Mouse (Mus musculus) ovary, postnatal 36 days (tissue): ENCODE measurements around the gene Dab1.
A peak's percentile ranks its signal among the peaks of the same experiment; 100 is the strongest.

Experiments
- DNase-seq: peaks from one replicate; pipeline ENCODE4 v3.0.0; 2022; ENCODE audit warnings: low spot score, mixed read lengths

Gene Dab1

GRCm38 (mm10) chr4:103700392-103700791 lies 81.2 kb downstream of the Dab1 start:
- no peak for DNase-seq

DNA sequence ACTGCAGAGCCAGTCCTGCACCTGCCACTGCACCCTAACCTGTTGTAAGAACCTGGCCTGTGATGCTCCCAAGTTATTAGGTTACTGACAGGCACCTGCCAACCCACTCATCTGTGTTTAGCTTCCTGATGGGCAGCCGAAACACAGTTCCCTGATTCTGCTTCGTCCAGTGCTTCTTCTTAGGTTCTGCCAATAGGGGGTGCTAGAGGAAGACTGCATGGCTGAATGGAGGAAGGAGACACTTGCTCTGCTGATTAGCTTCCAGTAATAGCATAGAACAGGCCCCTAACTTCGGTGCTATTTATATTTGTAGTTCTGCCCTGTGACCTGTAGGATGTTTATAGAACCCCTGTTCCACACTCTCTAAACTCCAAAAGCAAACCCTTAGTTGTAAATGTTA lies 83.0 kb downstream of the Dab1 start:
- DNase-seq = no peak

- DNase-seq = no peak
Measured at GRCm38 (mm10) chr4:103704477-103704876, 85.3 kb downstream of the Dab1 start.

- no peak for DNase-seq
Measured at GRCm38 (mm10) chr4:103706501-103706900, 87.3 kb downstream of the Dab1 start.

DNA sequence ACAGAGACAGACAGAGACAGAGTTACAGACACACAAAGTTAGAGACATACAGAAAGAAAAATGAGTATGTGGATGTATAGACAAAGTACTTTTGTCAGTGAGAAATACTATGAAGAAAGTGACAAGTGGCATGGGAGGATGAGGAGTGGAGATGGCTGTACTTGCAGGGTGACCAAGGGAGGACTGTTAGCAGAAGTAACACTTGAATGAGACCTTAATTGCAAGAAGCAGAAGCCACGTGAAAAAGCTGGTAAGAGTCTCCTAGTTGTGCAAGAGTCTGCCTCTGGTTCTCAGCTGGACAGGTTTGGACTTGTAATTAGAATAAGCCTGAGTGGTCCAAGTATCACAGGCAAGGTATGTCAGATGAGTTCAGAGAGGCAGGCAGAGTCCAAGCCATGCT lies 88.0 kb downstream of the Dab1 start:
- DNase-seq = no peak

GRCm38 (mm10) chr4:103711353-103711752 lies 92.2 kb downstream of the Dab1 start:
- no peak for DNase-seq

GRCm38 (mm10) chr4:103713921-103714320 lies 94.8 kb downstream of the Dab1 start:
- no peak for DNase-seq

DNA sequence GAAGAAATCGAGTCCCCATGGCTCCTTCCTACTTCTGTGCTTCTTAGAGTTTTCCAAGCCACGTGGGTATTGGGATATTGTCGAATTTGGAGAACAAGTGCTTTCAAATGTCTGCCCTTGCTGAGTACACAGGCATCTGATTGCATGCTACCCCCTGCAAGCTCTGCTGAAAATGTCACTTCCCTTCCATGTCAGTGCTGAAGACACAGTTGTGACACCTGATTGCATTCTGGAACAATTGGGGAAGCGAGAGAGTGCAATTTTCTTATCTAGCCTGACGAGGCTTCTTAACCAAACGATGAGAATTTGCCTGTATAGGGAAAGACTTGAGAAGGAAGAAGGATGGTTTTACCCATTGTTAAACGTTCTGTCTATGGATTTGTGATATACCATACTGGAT lies 95.8 kb downstream of the Dab1 start:
- no peak for DNase-seq

DNA sequence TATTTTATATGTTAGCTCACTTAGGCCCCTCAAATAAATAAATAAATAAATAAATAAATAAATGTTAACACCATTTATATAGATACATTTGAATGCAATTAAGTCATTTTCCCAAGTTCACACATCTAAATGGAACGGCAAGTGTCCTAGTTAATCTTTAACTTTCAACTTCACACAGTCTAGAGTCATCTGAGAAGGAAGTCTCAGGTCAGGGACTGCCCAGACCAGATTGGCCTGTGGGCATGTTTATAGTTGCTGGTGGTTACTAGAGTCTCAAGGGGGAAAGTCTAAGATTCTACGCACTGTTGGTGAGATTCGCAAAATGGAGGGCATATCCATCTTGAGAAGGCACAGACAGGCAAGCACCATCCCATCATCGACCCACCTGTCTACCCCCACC lies 96.4 kb downstream of the Dab1 start:
- DNase-seq = no peak

- DNase-seq = no peak
Measured at GRCm38 (mm10) chr4:103722738-103723137, 103.6 kb downstream of the Dab1 start.

- DNase-seq = no peak
Measured at GRCm38 (mm10) chr4:103726486-103726885, 107.3 kb downstream of the Dab1 start.

- no peak for DNase-seq
Measured at GRCm38 (mm10) chr4:103737185-103737584, 118.0 kb downstream of the Dab1 start.

- no peak for DNase-seq
Measured at GRCm38 (mm10) chr4:103751249-103751855, 132.2 kb downstream of the Dab1 start.

- no peak for DNase-seq
Measured at GRCm38 (mm10) chr4:103754561-103754960, 135.4 kb downstream of the Dab1 start.

DNA sequence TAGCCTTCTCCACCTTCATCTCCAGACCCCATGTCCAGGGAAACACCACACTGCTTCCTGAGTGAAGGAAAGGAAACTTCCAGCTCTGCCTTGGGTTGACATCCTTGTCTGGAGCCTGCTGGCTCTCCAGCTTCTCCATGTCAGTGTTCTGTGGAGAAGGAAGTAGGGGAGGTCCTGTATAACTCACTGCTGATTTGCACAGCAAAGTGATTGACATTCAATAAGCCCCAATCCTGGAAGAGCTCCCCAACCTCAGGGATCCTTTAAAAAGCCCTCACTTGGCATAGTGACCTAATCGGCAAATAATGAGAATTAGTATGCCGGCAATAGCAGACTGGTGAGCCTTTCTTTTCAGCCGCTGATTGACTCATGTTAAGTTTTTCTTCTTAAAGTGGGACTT lies 138.1 kb downstream of the Dab1 start:
- no peak for DNase-seq

GRCm38 (mm10) chr4:103762416-103762815 lies 143.3 kb downstream of the Dab1 start:
- DNase-seq = no peak

GRCm38 (mm10) chr4:103775712-103776111 lies 156.6 kb downstream of the Dab1 start:
- no peak for DNase-seq

- DNase-seq = peak; percentile 4
Measured at GRCm38 (mm10) chr4:103781398-103781797, 162.2 kb downstream of the Dab1 start.

- no peak for DNase-seq
Measured at GRCm38 (mm10) chr4:103783561-103784247, 164.5 kb downstream of the Dab1 start.

- no peak for DNase-seq
Measured at GRCm38 (mm10) chr4:103793589-103794312, 174.6 kb downstream of the Dab1 start.

DNA sequence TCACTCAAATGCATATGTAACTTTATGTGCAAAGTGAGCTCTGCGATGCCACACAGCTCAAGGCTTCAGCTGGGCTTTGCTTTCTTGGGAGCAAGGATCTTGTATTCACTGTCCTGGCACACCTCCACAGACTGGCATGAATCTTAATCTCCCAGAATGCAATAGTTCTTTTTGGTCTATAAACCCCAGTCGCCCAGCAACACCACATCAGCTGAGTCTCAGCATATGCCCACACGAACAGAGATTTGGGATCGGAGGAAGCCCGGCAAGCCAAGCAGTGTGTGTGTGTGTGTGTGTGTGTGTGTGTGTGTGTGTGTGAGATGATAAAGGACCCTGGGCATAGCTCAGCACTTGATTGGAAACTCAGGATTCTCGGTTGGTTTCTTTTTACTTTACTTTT lies 177.3 kb downstream of the Dab1 start:
- no peak for DNase-seq

DNA sequence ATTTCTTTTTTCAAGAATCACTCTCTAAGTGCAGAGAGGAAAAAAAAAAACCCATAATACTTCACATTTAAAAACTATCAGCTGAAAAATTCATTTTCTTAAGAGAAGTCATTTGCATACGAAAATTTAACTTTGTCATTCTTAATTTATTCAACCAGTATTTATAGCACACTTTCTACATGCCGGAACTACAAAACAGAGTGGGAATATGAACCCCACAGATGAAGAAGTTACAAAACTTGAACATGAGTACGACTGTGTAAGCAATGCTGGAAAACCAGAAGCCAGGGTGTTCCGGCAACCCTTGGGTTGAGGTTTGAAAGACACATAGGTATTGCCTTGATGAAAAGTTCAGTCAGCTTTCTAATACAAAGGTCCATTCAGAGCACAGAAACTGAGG lies 183.3 kb downstream of the Dab1 start:
- DNase-seq = no peak

DNA sequence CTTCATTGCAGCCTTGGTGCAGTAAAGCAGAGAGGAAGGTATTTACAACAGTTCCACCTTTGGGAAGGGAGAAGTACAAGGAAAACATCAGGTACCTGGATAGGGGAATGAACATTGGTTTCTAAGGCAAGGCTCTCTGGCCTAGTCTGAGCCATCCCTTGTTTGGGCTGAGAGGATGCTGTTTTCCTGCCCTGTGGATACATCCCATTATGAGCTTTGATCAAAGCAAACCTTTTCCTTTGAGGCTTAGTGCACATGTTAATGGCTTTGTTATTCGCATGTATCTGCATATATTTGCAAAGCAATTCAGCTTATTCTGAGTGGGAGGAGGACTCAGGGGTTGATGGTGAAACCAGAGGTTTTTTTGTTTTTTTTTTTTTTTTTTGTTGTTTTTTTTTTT lies 185.3 kb downstream of the Dab1 start:
- no peak for DNase-seq
